Mouse (Mus musculus) heart, embryonic 14.5 days (tissue): Measurements from ENCODE around the gene Syvn1. TPM values are rescaled to one million over a fixed set of nuclear protein-coding genes. Genes with fewer than 3 reads are reported as not detected.

Experiments used
- ATAC-seq: fragments of 200-750 bp; cut with Nextera tagmentation; 2 replicates; pipeline ENCODE4 v1.8.0; 2017; ENCODE audit warnings: low read depth, moderate TSS enrichment; ENCODE audit not compliant: insufficient number of reproducible peaks, insufficient read depth, low FRiP score
- H3K27ac ChIP-seq, 2 experiments: fragments of 200-500 bp in 1 of 2; fragments of 300-500 bp in 1 of 2; sonication (generic) in 1 of 2; replicated peaks in 1 of 2; 2 replicates each; pipeline ENCODE4 v1.5.1; 2012 to 2014; ENCODE audit warnings: low read depth in 2 of 2, low read length in 2 of 2, control low read depth in 1 of 2, mild to moderate bottlenecking in 1 of 2, mixed read lengths in 1 of 2; ENCODE audit not compliant: control insufficient read depth in 1 of 2, insufficient read depth in 1 of 2
- H3K27me3 ChIP-seq: fragments of 300-500 bp; sonication (generic); 2 replicates; pipeline ENCODE4 v1.6.1; 2014; ENCODE audit warnings: mild to moderate bottlenecking, low read length, control low read depth; ENCODE audit not compliant: control insufficient read depth, insufficient read depth
- H3K36me3 ChIP-seq: fragments of 300-500 bp; sonication (generic); 2 replicates; pipeline ENCODE4 v1.6.1; 2014; ENCODE audit warnings: mild to moderate bottlenecking, control low read depth, low read length, mixed read lengths; ENCODE audit not compliant: control insufficient read depth, insufficient read depth
- H3K4me1 ChIP-seq, 2 experiments: fragments of 200-500 bp in 1 of 2; fragments of 300-500 bp in 1 of 2; sonication (generic) in 1 of 2; 2 replicates each; pipeline ENCODE4 v1.6.1; 2012 to 2014; ENCODE audit warnings: low read length in 2 of 2, control low read depth in 1 of 2, mixed read lengths in 1 of 2; ENCODE audit not compliant: control insufficient read depth in 2 of 2, insufficient read depth in 2 of 2
- H3K4me2 ChIP-seq: fragments of 300-500 bp; sonication (generic); 2 replicates; pipeline ENCODE4 v1.6.1; 2014; ENCODE audit warnings: mild to moderate bottlenecking, low read length
- H3K4me3 ChIP-seq, 2 experiments: fragments of 200-500 bp in 1 of 2; fragments of 300-500 bp in 1 of 2; sonication (generic) in 1 of 2; 2 replicates each; pipeline ENCODE4 v1.5.1; 2012 to 2014; ENCODE audit warnings: low read length in 2 of 2, mild to moderate bottlenecking in 2 of 2, control low read depth in 1 of 2, low read depth in 1 of 2, moderate library complexity in 1 of 2; ENCODE audit not compliant: control insufficient read depth in 1 of 2, insufficient read depth in 1 of 2
- H3K9ac ChIP-seq: fragments of 300-500 bp; sonication (generic); 2 replicates; pipeline ENCODE4 v1.6.1; 2014; ENCODE audit warnings: mild to moderate bottlenecking, low read length
- H3K9me3 ChIP-seq: fragments of 300-500 bp; sonication (generic); 2 replicates; pipeline ENCODE4 v1.6.1; 2016; ENCODE audit warnings: low read length, control low read depth; ENCODE audit not compliant: control insufficient read depth
- WGBS: fragments of 180-500 bp; shearing (Covaris S2); extraction: QIAGEN DNeasy Blood & Tissue Kit; methylation state at CpG from one replicate; pipeline ENCODE4 v1.1.7; 2014; 5-methylcytosine and 5-hydroxymethylcytosine counted together
- polyA plus RNA-seq: library from polyadenylated mRNA; unstranded; fragments of >200 nt; fragmentation: Nextera tagmentation; extraction: Ambion mirVana; gene quantifications from 2 replicates; pipeline ENCODE4 v1.2.1, GENCODE M21; 2014

The Syvn1 gene
- polyA plus RNA-seq, 1 experiment from 2014 or later: 14.8 TPM

- H3K9ac ChIP-seq: peak overlapping the region; percentile 75
- H3K27ac ChIP-seq: peak overlapping the region; percentile 46 to 53
- peak; percentile 65 for ATAC-seq
- peaks cover 8% of the 10 kb centered on the region; the same call in 1 of the 2 replicates for H3K27me3 ChIP-seq
- H3K9me3 ChIP-seq: no peaks in the 10 kb centered on the region
- H3K4me2 ChIP-seq: peak overlapping the region; percentile 93
- H3K36me3 ChIP-seq: no peaks in the 10 kb centered on the region
- 2% methylated on average over 16 of the region's 18 CpGs for WGBS
- peak overlapping the region; percentile 63 to 64 for H3K4me3 ChIP-seq
- peaks cover 9 to 10% of the 10 kb centered on the region in 2 experiments; a peak in 3 of 4 replicates for H3K4me1 ChIP-seq
These were observed 31.3 kb upstream of the Syvn1 start for GRCm38 (mm10) chr19:6014991-6015510.

GRCm38 (mm10) chr19:6015511-6016315, 30.7 kb upstream of the Syvn1 start, which contains the start of gene Capn1:
Capn1 (minus strand) TSS chr19:6015897.
- Histone ChIP-seq H3K4me2 (peak within 1 kb of the TSS; percentile 93), H3K4me3 (peak within 1 kb of the TSS; percentile 63 to 64), H3K9me3 (no peaks in the 10 kb centered on the region), H3K27ac (peak within 1 kb of the TSS; percentile 46 to 53), H3K27me3 (peaks cover 8% of the 10 kb centered on the region; the same call in 1 of the 2 replicates), H3K36me3 (no peaks in the 10 kb centered on the region), H3K9ac (peak within 1 kb of the TSS; percentile 75), H3K4me1 (peaks cover 9 to 10% of the 10 kb centered on the region in 2 experiments; a peak in 3 of 4 replicates)
- ATAC-seq: peak; percentile 73
- 2% methylated on average over 40 of the region's 40 CpGs for WGBS

- no peak for ATAC-seq
- no peaks in the 10 kb centered on the region for H3K36me3 ChIP-seq
- H3K27ac ChIP-seq: no peak overlapping the region
- no peak overlapping the region for H3K4me3 ChIP-seq
- peaks cover 9 to 10% of the 10 kb centered on the region in 2 experiments; a peak in 3 of 4 replicates for H3K4me1 ChIP-seq
- no peaks in the 10 kb centered on the region for H3K9me3 ChIP-seq
- no peak overlapping the region; the same call in 1 of the 2 replicates for H3K4me2 ChIP-seq
- WGBS: 51% methylated on average over 7 of the region's 7 CpGs
- H3K27me3 ChIP-seq: peaks cover 8% of the 10 kb centered on the region; the same call in 1 of the 2 replicates
- no peak overlapping the region for H3K9ac ChIP-seq
These were observed 29.8 kb upstream of the Syvn1 start for GRCm38 (mm10) chr19:6016532-6016931.

- Histone ChIP-seq H3K4me3 (no peak overlapping the region), H3K9ac (no peak overlapping the region), H3K36me3 (no peaks in the 10 kb centered on the region), H3K9me3 (no peaks in the 10 kb centered on the region), H3K4me2 (no peak overlapping the region), H3K27me3 (peaks cover 8% of the 10 kb centered on the region; the same call in 1 of the 2 replicates), H3K27ac (no peak overlapping the region), H3K4me1 (peaks cover 9 to 10% of the 10 kb centered on the region in 2 experiments; a peak in 3 of 4 replicates)
- WGBS: 30% methylated on average over 15 of the region's 15 CpGs
- no peak for ATAC-seq
These were observed 28.0 kb upstream of the Syvn1 start for GRCm38 (mm10) chr19:6018142-6019089.

- Histone ChIP-seq H3K36me3 (no peaks in the 10 kb centered on the region), H3K4me3 (no peak overlapping the region), H3K27ac (no peak overlapping the region), H3K4me2 (no peak overlapping the region), H3K4me1 (peaks cover 3 to 7% of the 10 kb centered on the region in 2 experiments; a peak in 3 of 4 replicates), H3K9me3 (no peaks in the 10 kb centered on the region), H3K27me3 (peaks cover 8% of the 10 kb centered on the region; the same call in 1 of the 2 replicates), H3K9ac (no peak overlapping the region)
- ATAC-seq: no peak
- whole genome bisulfite sequencing: 46% methylated on average over 3 of the region's 3 CpGs
These were observed 26.1 kb upstream of the Syvn1 start for GRCm38 (mm10) chr19:6020276-6020675.

GRCm38 (mm10) chr19:6023059-6023458, 23.3 kb upstream of the Syvn1 start:
- Histone ChIP-seq H3K27me3 (no peaks in the 10 kb centered on the region), H3K4me3 (no peak overlapping the region), H3K27ac (no peak overlapping the region), H3K4me2 (no peak overlapping the region), H3K4me1 (no peaks in the 10 kb centered on the region), H3K9me3 (no peaks in the 10 kb centered on the region), H3K9ac (no peak overlapping the region), H3K36me3 (no peaks in the 10 kb centered on the region)
- ATAC-seq: no peak
- WGBS: 50% methylated on average over 8 of the region's 8 CpGs

- Histone ChIP-seq H3K36me3 (no peaks in the 10 kb centered on the region), H3K9me3 (no peaks in the 10 kb centered on the region), H3K27ac (no peak overlapping the region), H3K9ac (no peak overlapping the region), H3K4me3 (no peak overlapping the region), H3K4me2 (no peak overlapping the region), H3K27me3 (no peaks in the 10 kb centered on the region), H3K4me1 (no peaks in the 10 kb centered on the region)
- 78% methylated on average over 7 of the region's 7 CpGs for WGBS
- no peak for ATAC-seq
These were observed 22.4 kb upstream of the Syvn1 start for GRCm38 (mm10) chr19:6023930-6024329.
